Mouse (Mus musculus): ENCODE measurements around the gene Ndufa8.

- TF ChIP-seq CTCF (IDR thresholded peaks at IDR 0.05) (no peak), EP300 (IDR thresholded peaks at IDR 0.05) (no peak)
These were observed 47.0 kb downstream of the Ndufa8 start for GRCm38 (mm10) chr2:36002188-36002587.
